Mouse (Mus musculus): ENCODE measurements around the gene Aldh18a1. TPM values are rescaled to one million over a fixed set of nuclear protein-coding genes. Genes with fewer than 3 reads are reported as not detected.
A peak's percentile ranks its signal among the peaks of the same experiment; 100 is the strongest.

Gene Aldh18a1
- polyA plus RNA-seq, 2 experiments: 25.6 to 26.7 TPM

- TF ChIP-seq CTCF (IDR thresholded peaks at IDR 0.05; ENCODE audit: low read depth) (no peak), EP300 (IDR thresholded peaks at IDR 0.05; ENCODE audit: low read depth) (peak; percentile 88)
Measured at GRCm38 (mm10) chr19:40536526-40536925, 51.7 kb downstream of the Aldh18a1 start.

GRCm38 (mm10) chr19:40532525-40532924, 55.7 kb downstream of the Aldh18a1 start:
- H3K4me1 ChIP-seq (replicated peaks; ENCODE audit: control insufficient read depth in 2 of 2, insufficient read depth in 2 of 2, low read length in 1 of 2): peaks cover 22 to 24% of the 10 kb centered on the region in 2 experiments
- no peak for TF ChIP-seq CTCF (IDR thresholded peaks at IDR 0.05; ENCODE audit: low read depth)
- TF ChIP-seq EP300 (IDR thresholded peaks at IDR 0.05; ENCODE audit: low read depth): no peak

More at GRCm38 (mm10) chr19:40536526-40536925, 51.7 kb downstream of the Aldh18a1 start:
- DNase-seq (ENCODE audit: low read depth in 3 of 3, low spot score in 3 of 3): peak; percentile 57 to 61 (median 58)
- Histone ChIP-seq H3K27ac (peak overlapping the region; percentile 74), H3K4me2 (ENCODE audit: low read depth) (peak overlapping the region; percentile 30), H3K9me3 (ENCODE audit: control insufficient read depth, low read length) (no peaks in the 10 kb centered on the region), H3K36me3 (replicated peaks; ENCODE audit: control insufficient read depth, insufficient read depth, low read depth) (no peaks in the 10 kb centered on the region), H3K4me3 (ENCODE audit: insufficient read depth in 1 of 2, low read depth in 2 of 2, low read length in 2 of 2) (0 out of 4 replicates have a peak overlapping the region, but pooled peaks of 1 of the 2 experiments have one; percentile 4), H3K27me3 (ENCODE audit: control insufficient read depth, insufficient read depth, low read length) (no peaks in the 10 kb centered on the region), H3K9ac (replicated peaks) (peak overlapping the region; percentile 47), H3K4me1 (replicated peaks; ENCODE audit: control insufficient read depth in 2 of 2, insufficient read depth in 2 of 2, low read length in 1 of 2) (peaks cover 24 to 25% of the 10 kb centered on the region in 2 experiments)
- peak; percentile 99 for ATAC-seq (ENCODE audit: insufficient read depth)
- 7% methylated on average over 6 of the region's 6 CpGs for WGBS (ENCODE audit: insufficient replicate concordance)

GRCm38 (mm10) chr19:40530323-40530722, 57.9 kb downstream of the Aldh18a1 start:
- Histone ChIP-seq H3K4me2 (ENCODE audit: low read depth) (no peak overlapping the region), H3K9me3 (ENCODE audit: control insufficient read depth, low read length) (no peaks in the 10 kb centered on the region), H3K27ac (no peak overlapping the region), H3K27me3 (ENCODE audit: control insufficient read depth, insufficient read depth, low read length) (no peaks in the 10 kb centered on the region), H3K4me1 (replicated peaks; ENCODE audit: control insufficient read depth in 2 of 2, insufficient read depth in 2 of 2, low read length in 1 of 2) (peaks cover 2% of the 10 kb centered on the region in 2 experiments; a peak in 3 of 4 replicates), H3K36me3 (replicated peaks; ENCODE audit: control insufficient read depth, insufficient read depth, low read depth) (no peaks in the 10 kb centered on the region), H3K9ac (replicated peaks) (no peak overlapping the region), H3K4me3 (ENCODE audit: insufficient read depth in 1 of 2, low read depth in 2 of 2, low read length in 2 of 2) (no peak overlapping the region)
- DNase-seq (ENCODE audit: low read depth in 3 of 3, low spot score in 3 of 3): no peak
- TF ChIP-seq EP300 (IDR thresholded peaks at IDR 0.05; ENCODE audit: low read depth): no peak
- no peak for TF ChIP-seq CTCF (IDR thresholded peaks at IDR 0.05; ENCODE audit: low read depth)
- no peak for ATAC-seq (ENCODE audit: insufficient read depth)
- WGBS (ENCODE audit: insufficient replicate concordance): 17% methylated on average over 2 of the region's 2 CpGs

More at GRCm38 (mm10) chr19:40532525-40532924, 55.7 kb downstream of the Aldh18a1 start:
- DNase-seq (ENCODE audit: low read depth in 3 of 3, low spot score in 3 of 3) (no peak), ATAC-seq (ENCODE audit: insufficient read depth) (no peak)
- Histone ChIP-seq H3K27me3 (ENCODE audit: control insufficient read depth, insufficient read depth, low read length) (no peaks in the 10 kb centered on the region), H3K27ac (no peak overlapping the region), H3K4me3 (ENCODE audit: insufficient read depth in 1 of 2, low read depth in 2 of 2, low read length in 2 of 2) (no peak overlapping the region), H3K9me3 (ENCODE audit: control insufficient read depth, low read length) (no peaks in the 10 kb centered on the region), H3K36me3 (replicated peaks; ENCODE audit: control insufficient read depth, insufficient read depth, low read depth) (no peaks in the 10 kb centered on the region), H3K4me2 (ENCODE audit: low read depth) (no peak overlapping the region), H3K9ac (replicated peaks) (no peak overlapping the region)
- WGBS (ENCODE audit: insufficient replicate concordance): 28% methylated on average over 5 of the region's 5 CpGs

GRCm38 (mm10) chr19:40528254-40528653, 60.0 kb downstream of the Aldh18a1 start:
- no peak for ATAC-seq (ENCODE audit: insufficient read depth)
- no peak overlapping the region for H3K4me3 ChIP-seq (ENCODE audit: insufficient read depth in 1 of 2, low read depth in 2 of 2, low read length in 2 of 2)
- H3K9ac ChIP-seq (replicated peaks): no peak overlapping the region
- H3K36me3 ChIP-seq (replicated peaks; ENCODE audit: control insufficient read depth, insufficient read depth, low read depth): no peaks in the 10 kb centered on the region
- no peak overlapping the region for H3K27ac ChIP-seq
- H3K4me2 ChIP-seq (ENCODE audit: low read depth): no peak overlapping the region
- no peaks in the 10 kb centered on the region for H3K9me3 ChIP-seq (ENCODE audit: control insufficient read depth, low read length)
- TF ChIP-seq CTCF (IDR thresholded peaks at IDR 0.05; ENCODE audit: low read depth): no peak
- H3K4me1 ChIP-seq (replicated peaks; ENCODE audit: control insufficient read depth in 2 of 2, insufficient read depth in 2 of 2, low read length in 1 of 2): no peaks in the 10 kb centered on the region
- no peak for DNase-seq (ENCODE audit: low read depth in 3 of 3, low spot score in 3 of 3)
- H3K27me3 ChIP-seq (ENCODE audit: control insufficient read depth, insufficient read depth, low read length): no peaks in the 10 kb centered on the region

GRCm38 (mm10) chr19:40526367-40527014, 61.8 kb downstream of the Aldh18a1 start:
- H3K27ac ChIP-seq: no peak overlapping the region
- no peak for DNase-seq (ENCODE audit: low read depth in 3 of 3, low spot score in 3 of 3)
- H3K9ac ChIP-seq (replicated peaks): no peak overlapping the region
- H3K9me3 ChIP-seq (ENCODE audit: control insufficient read depth, low read length): no peaks in the 10 kb centered on the region
- ATAC-seq (ENCODE audit: insufficient read depth): no peak
- 54% methylated on average over 9 of the region's 9 CpGs for WGBS (ENCODE audit: insufficient replicate concordance)
- H3K4me2 ChIP-seq (ENCODE audit: low read depth): no peak overlapping the region
- no peak for TF ChIP-seq EP300 (IDR thresholded peaks at IDR 0.05; ENCODE audit: low read depth)
- no peak for TF ChIP-seq CTCF (IDR thresholded peaks at IDR 0.05; ENCODE audit: low read depth)
- no peak overlapping the region for H3K4me3 ChIP-seq (ENCODE audit: insufficient read depth in 1 of 2, low read depth in 2 of 2, low read length in 2 of 2)
- H3K36me3 ChIP-seq (replicated peaks; ENCODE audit: control insufficient read depth, insufficient read depth, low read depth): no peaks in the 10 kb centered on the region
- no peaks in the 10 kb centered on the region for H3K4me1 ChIP-seq (replicated peaks; ENCODE audit: control insufficient read depth in 2 of 2, insufficient read depth in 2 of 2, low read length in 1 of 2)
- no peaks in the 10 kb centered on the region for H3K27me3 ChIP-seq (ENCODE audit: control insufficient read depth, insufficient read depth, low read length)

All from liver, embryonic 14.5 days (tissue).